Mouse (Mus musculus) ES-Bruce4 (cell line): ENCODE data around the gene Tenm2.

Experiments used
- CTCF ChIP-seq: IDR thresholded peaks from one replicate; pipeline ENCODE4 v1.8.1; 2011; ENCODE audit warnings: low read depth, low read length
- EP300 ChIP-seq: IDR thresholded peaks from 2 replicates; pipeline ENCODE4 v1.6.1; 2011; ENCODE audit warnings: low read depth, low read length; ENCODE audit not compliant: insufficient read depth
- POLR2A ChIP-seq: IDR thresholded peaks from one replicate; pipeline ENCODE4 v1.8.1; 2011; ENCODE audit warnings: low read length; ENCODE audit not compliant: insufficient read depth

GRCm38 (mm10) chr11:36277192-36277902 is 958.4 kb downstream of the Tenm2 start:
- no peak for TF ChIP-seq CTCF
- no peak for TF ChIP-seq POLR2A
- no peak for TF ChIP-seq EP300
